Mouse (Mus musculus): ENCODE measurements at regions not wholly inside any gene's neighbourhood (a gene's known extent, or its start where the extent isn't known, plus 50 kb on each side); places are given as distances from the start of the nearest gene placed in this dataset.

DNA sequence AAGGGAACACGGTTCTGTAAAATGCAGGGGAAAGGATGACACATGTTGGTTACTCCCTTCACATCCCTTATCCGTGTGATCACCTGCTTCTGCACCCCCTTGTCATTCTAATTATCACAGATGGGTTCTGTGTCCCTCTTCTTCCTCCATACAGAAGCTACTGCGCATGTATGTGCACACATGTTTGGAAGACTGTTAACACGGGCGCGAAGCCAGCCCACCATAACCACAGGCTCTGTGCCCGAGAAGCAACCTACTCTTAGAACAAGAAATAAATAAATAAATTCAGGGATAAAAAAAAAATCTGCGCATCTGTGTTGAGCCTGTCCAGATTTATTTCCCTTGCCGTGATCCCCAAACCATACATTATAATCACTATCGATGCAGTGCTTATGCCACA, 275.6 kb upstream of the 3110018I06Rik start:
- in situ Hi-C loops (cut with MboI, MseI) = no loop called here

DNA sequence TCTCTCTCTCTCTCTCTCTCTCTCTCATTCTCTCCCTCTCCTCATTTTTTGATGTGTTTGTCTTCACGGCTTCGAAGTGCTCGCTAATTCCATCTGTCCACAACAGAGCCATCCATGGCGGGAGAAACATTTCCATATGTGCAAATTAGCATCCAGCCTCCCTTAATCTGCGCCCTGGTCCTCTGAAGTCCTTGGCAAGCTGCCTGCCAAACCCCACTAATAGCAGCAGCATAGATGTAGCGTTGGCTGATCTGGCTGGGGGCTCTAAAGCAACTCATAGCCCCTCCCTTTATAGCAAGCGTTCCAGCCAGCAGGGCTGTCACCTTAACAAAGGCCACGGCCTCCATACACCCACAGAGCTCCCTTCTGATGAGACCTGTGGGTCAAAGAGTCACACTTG, 272.3 kb upstream of the 3110018I06Rik start:
- in situ Hi-C loops (cut with MboI, MseI) = no loop called here

DNA sequence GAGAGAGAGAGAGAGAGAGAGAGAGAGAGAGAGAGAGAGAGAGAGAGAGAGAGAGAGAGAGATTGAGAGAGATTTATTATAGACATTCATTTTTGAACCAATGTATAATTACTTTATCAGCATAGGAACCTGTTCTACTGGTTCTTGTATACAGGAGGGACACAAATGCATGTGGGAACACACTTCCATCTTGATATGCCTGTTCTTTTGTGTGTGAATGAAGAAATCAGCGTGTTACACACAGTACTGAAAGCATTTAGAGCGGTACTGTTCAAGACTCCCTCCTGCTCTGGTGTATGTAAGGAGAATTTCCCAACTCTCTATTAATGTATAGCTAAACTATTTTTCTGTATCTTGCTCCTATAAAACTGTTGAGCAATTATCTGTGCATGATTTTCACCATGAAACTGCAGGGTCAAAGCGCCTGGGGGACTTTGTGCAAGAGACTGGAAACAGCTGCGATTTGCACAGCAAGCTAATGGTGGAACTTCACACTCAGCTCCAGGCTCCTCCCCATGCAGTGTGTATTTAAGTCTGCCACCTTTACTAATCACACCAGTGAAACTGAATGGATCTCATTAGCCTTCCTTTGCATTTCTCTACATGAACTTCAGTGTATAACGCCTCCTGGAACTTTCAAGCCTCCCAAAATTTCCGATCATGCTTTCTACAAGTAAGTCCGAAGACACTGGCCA, 267.0 kb upstream of the 3110018I06Rik start:
- in situ Hi-C loops (cut with MboI, MseI) = no loop called here

DNA sequence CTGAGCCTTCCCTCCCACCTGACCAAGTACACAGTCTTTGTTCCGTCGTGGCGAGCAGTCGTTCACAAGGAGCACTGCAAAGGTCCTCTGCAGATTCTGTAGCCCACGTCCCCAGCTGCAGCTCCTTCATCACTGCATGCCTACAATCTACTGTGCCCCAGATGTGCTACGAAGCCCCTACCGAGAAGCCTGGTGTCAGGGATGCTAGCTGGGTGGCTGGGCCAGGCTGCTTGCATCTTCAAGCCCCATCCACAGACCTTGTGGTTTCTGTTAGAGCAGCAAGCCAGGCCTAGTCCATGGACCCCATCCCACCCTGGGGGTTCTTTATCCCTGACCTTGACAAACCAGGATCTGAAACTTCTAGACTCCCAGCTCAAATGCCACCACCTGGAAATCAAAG, 266.3 kb upstream of the 3110018I06Rik start:
- in situ Hi-C loops (cut with MboI, MseI) = no loop called here

DNA sequence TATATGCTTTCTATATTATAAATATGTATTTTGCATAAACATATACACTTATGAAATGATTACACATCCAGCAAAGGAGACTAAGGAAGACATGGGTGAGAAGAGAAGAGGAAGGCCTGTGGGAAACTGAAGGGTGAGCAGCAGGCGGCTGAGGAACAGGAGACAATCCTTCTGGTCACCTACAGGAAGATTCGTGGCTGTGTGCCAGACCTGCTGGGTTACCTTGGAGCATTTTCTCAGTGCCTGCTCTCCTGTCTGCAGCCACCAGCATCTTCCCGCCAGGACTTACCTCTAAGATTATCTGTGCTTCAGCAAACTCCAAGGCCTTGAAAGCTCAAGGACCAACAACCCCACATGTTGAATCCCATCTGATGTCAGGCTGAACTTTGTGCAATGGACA, 258.3 kb upstream of the 3110018I06Rik start:
- in situ Hi-C loops (cut with MboI, MseI) = no loop called here

DNA sequence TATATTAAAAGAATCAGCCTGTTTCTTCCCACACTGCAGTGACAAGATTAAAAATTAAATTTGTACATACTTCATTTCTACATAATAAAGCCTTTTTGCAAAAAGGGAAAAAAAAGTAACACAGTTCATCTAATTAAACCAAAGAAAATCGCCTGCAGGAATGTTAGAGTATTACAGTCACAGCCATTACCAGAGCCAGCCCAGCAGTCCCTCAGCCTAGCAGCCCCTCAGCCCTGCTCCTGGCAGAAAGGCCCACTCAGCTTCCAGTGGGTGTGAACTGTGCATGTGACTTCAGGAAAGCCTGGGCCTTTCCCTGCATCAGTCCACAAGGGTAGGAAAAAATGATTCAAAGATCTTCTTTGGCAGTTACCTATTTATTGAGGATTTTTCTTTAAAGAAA, 256.8 kb upstream of the 3110018I06Rik start:
- in situ Hi-C loops (cut with MboI, MseI) = no loop called here

DNA sequence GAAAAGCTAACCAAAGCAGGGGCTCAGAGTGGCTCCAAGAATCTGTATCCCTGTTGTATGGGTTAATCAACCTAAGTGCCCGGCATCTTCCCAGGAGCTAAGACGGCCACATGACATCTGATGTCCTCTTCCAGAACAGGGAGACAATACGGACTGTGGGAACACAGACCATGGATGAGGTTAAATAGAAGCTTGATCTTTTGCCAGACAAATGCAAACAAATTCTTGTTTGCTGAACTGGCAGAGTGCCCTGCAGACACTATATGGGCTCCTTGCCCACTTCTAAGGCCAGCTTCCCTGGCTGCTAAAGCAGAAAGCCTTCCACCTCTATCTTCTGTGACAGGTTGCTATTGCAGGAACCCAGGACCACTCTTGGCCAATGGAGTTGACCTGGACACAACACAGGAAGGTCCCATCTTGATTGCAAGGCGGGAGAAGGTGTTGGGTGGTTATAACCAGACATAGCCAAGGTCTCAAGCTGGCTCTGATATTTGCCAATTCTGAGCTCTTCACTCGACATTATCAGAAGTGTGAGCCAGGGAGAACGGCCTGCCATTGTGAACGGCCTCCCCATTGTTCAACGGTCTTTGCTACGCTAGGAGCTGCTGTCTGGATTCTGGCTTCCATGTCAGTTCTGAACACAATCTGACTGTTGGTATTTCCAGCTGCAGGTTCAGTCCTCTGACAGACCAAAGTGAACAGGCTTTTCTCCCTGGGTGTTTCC, 237.5 kb upstream of the 3110018I06Rik start:
- in situ Hi-C loops (cut with MboI, MseI) = no loop called here

DNA sequence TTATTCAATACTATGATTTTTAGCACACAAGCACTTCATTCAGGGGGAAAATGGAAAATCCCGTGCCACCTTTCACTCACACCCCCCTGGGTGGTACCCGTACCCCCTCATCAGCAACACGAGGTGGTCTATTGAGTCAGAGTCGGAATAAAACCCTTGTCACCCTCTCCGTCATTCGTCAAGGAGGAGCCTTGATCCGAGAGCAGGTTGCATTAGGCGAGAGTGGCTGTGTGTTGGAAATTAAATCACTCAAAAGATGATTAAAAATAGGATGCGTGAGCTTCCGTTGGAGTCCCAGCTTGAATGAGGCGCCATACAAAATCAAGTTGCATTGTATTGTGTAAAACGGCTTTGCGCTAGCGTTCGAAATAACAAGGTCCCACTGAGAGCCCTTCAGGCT, 236.5 kb upstream of the 3110018I06Rik start:
- in situ Hi-C loops (cut with MboI, MseI) = no loop called here

DNA sequence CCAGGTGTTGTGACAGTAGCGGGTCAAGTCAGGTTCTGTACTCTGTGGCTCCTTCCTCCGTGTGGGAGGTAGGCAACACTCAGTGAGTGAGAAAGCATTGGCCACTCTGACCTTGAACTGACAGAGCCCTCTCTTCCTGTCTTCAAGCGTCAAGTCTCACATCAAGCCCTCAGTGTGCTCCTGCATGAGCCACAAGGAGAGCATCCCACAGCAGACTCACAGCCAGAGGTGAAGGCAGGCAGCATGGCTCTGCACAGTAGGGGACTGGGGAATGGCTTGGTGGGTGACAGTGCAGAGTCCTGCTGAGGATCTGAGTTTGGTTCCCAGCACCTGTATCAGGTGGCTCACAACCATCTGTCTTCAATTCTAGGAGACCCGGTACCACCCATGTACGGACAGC, 226.4 kb upstream of the 3110018I06Rik start:
- in situ Hi-C loops (cut with MboI, MseI) = no loop called here

DNA sequence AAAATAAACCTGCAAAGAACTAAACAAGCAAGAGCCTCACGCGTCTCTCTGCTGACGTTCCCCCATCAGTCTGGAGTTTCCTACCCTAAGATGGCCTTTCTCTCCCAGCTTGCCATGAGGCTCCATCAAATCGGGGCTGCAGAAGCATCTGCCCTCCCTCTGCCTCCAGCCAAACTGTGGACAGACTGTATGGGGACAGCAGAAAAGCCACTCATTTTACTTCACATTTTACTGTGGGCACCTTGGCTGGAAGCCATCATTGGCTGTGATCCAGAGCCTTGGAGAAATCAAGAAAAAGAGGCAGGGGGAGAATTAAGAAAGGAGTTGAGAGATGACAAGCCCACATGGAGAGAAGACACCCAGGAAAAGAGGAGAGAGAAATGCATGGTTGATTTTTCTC, 225.9 kb upstream of the 3110018I06Rik start:
- in situ Hi-C loops (cut with MboI, MseI) = no loop called here

DNA sequence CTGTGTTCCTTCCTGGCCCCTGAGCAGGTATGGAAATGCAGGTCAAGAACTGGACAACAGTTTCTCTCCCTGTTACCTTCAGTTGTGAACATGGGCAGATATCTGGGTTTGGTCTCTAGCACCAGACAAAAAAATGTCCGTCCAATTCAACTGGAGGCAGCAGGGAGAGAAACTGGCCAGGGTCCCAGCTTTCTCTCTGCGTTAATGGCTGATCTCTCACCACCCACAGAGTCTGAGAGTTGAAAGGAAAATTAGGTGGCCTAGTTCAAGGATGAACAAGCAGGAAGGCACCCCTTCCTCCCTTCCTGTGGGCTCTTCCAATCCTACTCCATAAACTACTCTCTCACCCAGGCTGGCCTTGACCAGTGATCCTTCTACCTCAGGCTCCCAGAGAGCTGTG, 221.7 kb upstream of the 3110018I06Rik start:
- in situ Hi-C loops (cut with MboI, MseI) = no loop called here

DNA sequence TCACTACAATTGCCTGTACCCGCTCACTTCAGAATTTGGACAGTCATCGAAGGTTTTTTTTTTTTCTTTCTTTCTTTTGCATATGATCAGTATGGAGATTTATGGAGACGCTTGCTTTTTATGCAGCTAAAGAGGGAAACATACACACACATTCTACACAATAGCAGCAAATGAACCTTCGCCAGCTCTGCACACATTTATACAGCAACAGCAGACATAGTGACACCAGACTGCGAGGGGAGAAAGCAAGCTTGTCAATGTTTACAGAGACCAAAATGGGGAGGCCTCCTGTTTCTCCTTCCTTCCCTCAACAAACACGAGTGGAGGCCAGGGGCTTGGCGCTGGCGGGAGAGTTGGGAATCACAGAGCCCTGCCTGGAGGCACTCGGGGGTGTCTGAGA, 202.8 kb upstream of the 3110018I06Rik start:
- in situ Hi-C loops (cut with MboI, MseI) = no loop called here

DNA sequence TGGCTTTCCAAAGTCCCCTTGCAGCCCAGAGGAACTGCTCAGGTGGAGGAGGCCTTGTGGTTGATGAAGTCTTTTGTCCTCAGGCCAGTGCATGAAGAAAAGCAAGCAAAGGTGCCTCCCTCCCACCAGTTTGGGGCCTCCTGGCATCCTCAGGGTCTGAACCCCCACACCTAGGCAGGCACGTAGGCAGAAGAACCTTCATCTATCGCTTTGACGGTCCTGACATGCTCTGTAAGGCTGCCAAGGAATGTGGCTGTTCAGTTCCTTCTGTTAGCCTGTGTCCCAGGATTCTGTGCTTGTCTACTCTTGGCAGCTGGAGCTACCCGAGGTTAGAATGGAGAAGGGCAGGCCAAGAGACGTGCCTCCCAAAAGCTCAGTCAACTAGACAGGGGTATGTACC, 197.1 kb upstream of the 3110018I06Rik start:
- in situ Hi-C loops (cut with MboI, MseI) = no loop called here

DNA sequence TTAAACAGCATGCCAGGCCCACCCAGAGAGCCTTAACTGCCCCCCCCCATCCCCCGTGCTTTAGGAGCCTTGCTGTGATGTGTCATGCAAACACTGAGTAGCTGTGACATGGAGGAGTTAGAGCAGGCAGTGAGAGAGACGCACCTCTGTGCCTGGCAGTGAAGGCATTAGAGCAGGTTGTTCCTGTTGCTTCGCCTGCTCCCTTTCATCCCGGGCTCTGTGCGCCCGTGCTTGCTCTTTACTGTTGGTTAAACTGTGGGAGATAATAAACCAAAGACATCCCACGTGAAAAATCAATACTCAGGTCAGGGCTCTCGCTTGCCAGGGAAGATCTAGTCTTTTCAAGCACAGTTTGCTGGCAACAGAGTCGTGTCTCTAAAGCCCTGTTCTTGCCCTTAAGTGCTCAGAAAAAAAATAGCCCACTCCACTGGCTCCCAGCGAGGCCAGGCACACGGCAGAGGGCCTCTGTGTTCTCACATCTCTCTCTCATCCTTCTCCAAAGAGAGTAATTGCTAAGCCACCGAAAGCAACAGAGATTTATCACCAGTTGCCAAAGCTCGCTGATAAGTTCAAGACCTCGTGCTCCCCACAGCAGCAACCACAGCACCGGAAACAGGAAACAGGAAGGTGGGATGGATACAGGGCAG, 181.2 kb upstream of the 3110018I06Rik start:
- in situ Hi-C loops (cut with MboI, MseI) = no loop called here

DNA sequence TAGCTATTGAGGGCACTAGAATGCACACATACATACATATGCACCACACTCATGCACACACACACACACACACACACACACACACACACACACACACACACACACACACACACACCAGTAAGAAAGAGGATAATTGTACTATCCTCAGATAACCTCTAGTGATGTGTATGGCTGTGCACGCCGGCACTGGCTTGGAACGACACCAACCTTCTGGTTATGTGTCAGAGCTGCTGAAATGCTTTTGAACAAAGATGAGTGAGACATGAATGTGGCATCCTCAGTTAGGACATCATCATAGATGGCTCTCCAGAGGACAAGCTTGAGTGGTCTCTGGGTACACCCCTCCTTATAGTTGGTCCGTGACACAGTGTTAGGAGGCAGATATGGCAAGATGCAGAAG, 173.0 kb upstream of the 3110018I06Rik start:
- in situ Hi-C loops (cut with MboI, MseI) = no loop called here

DNA sequence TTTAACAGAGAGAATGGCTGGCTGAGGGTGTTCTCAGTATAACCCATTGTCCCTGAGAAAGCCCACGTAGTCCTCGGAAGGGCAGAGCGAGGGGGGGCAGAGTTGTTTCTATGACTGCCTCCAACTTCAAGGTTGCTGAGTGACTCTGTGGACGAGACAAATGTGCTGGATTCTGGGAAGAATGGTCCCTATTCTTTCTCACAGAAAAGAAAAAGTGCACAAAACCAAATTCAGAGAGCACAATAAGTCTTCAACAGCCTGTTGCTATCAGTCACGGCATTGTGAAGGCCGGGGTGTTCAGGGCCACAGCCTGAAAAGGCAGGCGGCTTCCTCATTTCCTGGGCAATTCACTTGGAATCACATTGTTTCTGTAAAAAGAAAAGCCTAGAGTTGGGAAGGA, 165.6 kb upstream of the 3110018I06Rik start:
- in situ Hi-C loops (cut with MboI, MseI) = no loop called here

DNA sequence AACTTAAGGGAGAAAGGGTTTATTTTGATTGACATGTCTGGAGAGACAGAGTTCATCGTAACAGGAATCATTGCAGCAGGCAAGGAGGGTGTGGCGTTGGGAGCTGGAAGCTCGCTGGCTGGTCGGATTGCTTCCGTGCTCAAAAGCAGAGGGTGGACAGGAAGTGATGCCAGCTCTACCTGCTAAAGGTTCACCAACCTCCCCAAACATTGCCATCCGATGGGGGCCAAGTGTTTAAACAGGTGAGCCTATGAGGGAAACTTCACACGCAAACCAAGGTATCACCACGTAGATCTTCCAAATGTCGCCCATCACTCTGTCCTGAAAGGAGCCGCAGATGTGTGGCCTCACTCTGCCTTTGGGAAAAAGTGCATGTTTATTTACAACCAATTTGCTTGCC, 162.3 kb upstream of the 3110018I06Rik start:
- in situ Hi-C loops (cut with MboI, MseI) = loop anchor here (25.0 kb wide), 1 partner anchor 1864 kb away; the partner anchor contains the start of gene D430019H16Rik

DNA sequence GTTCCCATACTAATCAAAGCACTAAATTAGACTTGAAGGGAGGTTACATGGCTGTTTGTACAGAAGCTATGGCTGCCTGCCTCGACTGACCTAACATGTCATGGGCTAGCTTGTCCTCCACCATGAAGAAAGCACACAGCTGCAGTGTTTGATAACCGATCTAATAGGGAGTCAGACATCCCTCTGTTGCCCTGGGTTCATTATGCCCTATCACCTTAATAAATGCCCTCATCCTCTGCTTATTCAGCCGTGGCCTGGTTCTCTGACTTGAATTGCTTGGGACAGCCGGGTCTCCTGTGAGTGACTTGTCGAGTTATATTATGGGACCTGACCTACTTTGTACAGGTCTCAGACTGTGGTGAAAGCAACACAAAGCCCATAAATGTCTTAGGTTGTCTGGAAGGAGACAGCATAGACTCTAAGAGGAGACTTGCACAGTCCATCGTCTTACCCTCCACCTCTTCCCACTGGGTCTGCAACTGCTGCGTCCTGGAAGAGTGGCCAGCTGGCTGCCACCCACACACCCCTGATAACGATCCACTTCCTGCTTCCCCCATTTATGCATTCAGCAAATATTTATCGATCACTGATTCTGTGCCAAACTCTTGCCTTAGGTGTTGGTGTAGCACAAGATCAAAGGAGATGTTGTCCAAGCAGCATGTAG, 161.2 kb upstream of the 3110018I06Rik start:
- in situ Hi-C loops (cut with MboI, MseI) = loop anchor here (25.0 kb wide), 1 partner anchor 1865 kb away; the partner anchor contains the start of gene D430019H16Rik

DNA sequence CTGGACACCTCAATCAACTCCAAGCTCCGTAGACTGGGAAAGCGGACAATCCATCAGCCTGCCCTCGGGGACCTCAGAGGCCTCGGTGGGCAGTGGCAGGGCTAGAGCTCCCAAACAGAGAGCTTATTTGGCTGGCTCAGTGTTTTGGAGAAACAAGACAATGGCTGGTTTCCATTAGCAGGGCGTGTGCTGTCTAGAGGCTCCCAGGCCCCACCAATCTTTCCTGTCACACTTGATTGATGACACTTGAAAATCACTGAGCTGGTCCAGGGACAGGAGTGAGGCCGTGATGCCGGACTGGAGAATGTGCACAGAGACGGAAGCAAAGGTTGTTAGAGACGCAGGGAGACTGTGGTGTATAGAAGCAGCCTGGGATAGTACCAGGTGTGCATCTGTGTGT, 159.4 kb upstream of the 3110018I06Rik start:
- in situ Hi-C loops (cut with MboI, MseI) = loop anchor here (25.0 kb wide), 1 partner anchor 1867 kb away; the partner anchor contains the start of gene D430019H16Rik

DNA sequence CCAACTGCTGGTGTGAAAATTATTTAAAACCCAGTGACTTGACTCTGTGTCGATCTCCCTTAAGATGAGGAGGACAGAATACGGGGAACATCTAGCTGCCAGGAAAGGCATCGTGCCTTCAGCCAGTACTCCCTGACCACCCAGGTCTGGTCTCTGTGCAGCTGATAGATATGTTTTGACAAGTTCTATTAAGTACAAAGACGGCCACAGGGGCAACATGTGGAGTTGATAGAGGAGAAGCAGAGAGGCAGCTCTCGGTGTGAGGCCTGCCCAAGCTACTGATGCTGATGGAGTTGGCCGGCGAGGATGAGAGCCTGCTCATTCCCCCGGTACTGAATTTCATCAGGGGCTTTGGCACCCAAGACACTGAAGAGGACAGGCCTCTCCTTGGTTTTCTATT, 154.1 kb upstream of the 3110018I06Rik start:
- in situ Hi-C loops (cut with MboI, MseI) = loop anchor here (25.0 kb wide), 1 partner anchor 1872 kb away; the partner anchor contains the start of gene D430019H16Rik

DNA sequence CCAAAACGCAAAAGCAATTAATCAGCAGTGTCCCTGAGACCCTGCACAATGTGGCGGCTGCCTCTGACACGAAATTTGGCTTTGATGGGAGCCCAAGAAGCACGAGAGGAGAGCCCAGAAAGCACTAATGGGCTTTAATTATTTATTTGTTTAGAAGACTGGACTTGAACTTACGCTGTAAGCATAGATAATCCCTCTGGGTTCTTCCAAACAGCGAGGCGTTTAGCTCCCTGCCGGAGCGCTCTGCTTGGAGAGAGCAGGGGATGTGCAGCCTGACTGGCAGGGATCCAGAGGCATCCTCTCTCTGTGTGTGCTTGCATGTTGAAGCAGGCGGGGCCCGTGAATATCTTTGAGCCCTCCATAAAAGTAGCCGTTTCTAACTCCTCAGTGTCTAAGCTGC, 153.3 kb upstream of the 3110018I06Rik start:
- in situ Hi-C loops (cut with MboI, MseI) = loop anchor here (25.0 kb wide), 1 partner anchor 1873 kb away; the partner anchor contains the start of gene D430019H16Rik

DNA sequence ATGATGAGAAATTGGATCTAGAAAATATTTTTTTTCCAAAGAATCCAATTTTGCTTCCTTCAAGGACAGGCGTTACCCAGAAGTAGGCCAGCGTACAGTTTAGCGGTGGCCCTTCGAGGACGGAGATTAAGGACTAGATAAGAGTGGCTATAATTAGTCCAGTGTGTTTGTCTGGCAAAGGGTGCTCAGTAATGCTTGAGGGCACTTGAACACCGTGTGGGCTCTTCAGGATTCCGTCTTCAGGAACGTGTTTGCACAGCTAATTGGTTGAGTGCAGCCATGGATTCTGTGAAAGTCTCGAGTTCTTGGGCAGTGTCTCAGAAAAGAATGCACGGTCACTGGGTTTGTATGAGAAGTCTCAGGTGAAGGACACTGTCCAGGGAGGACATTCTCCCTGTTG, 149.7 kb upstream of the 3110018I06Rik start:
- in situ Hi-C loops (cut with MboI, MseI) = loop anchor here (25.0 kb wide), 1 partner anchor 1876 kb away; the partner anchor contains the start of gene D430019H16Rik
